Mouse (Mus musculus): Measurements from ENCODE around the gene Sf3b4.
"Not testable (repeated sequence)": the region's sequence is repeated elsewhere in the genome, so short reads cannot be mapped to it uniquely, and the experiment has no call there.

Gene Sf3b4

DNA sequence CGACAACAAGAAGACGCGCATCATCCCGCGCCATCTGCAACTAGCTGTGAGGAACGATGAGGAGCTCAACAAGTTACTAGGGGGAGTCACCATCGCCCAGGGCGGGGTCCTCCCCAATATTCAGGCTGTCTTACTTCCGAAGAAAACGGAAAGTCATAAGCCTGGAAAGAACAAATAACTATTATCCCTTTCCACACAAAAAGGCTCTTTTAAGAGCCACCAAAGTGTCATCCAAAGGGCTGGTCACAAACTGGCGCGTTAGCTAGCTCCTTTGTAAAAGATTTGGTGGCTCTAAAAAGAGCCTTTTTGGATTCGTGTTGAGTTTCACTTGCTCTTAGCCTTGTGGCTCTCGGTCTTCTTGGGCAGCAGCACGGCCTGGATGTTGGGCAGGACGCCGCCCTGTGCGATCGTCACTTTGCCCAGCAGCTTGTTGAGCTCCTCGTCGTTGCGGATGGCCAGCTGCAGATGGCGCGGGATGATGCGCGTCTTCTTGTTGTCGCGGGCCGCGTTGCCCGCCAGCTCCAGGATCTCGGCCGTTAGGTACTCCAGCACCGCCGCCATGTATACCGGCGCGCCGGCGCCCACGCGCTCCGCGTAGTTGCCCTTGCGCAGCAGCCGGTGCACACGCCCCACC lies 48.1 kb downstream of the Sf3b4 start:
- not testable (repeated sequence) for DNase-seq (ENCODE audit: low spot score in 2 of 2)

DNA sequence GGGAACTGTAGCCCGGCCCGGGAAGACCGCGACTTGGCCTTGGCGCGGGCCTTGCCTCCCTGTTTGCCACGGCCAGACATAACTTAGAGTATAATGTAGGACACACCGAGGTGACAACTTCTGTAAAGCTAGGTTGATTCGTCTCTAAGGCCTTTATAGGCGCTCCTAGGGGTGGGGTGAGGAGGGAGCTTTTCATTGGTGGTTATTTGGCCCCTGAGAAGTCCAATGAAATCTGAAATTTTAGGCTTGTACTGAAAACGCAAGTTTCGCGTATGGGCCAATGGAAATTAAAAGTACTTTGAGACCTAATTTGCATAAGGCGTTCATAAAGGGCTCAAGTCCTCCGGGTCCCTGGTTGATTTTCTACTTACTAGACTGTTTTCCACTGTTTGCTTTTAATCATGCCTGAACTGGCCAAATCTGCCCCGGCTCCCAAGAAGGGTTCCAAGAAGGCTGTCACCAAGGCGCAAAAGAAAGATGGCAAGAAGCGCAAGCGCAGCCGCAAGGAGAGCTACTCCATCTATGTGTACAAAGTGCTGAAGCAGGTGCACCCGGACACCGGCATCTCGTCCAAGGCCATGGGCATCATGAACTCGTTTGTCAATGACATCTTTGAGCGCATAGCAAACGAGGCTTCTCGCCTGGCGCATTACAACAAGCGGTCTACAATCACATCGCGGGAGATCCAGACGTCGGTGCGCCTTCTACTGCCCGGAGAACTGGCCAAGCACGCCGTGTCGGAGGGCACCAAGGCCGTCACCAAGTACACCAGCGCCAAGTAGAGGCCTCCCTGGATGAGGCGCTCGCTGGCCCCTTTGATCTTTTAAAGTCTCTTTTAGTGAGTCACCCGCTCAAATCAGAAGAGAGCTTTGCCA lies 48.9 kb downstream of the Sf3b4 start, which contains the start of the genes Hist2h2ac and Hist2h2be:
Hist2h2ac (minus strand) TSS at position 116 of the 875 bp plus-strand sequence.
Hist2h2be (plus strand) TSS at position 355 of the 875 bp plus-strand sequence.
- DNase-seq (ENCODE audit: low spot score in 2 of 2) = peak; percentile 75 to 76

DNA sequence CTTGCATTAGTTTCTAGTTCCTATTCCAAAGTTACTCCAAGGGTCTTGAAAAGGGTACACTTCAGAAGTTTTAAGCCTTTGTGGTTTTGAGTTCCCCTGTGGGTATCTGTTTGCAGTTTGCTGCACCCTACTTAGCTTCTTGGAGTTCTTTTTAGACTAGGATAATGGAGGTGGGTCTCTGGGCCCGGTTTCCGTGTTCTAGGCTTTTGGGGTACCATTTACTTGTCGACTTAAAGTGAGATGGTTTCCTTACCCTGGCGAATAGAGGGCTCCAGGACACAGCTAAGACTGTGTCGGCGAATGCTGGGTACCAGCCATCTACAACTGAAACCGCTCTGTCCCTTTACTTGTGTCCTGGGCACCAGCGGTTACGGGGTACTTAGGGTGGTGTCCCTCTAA lies 49.5 kb downstream of the Sf3b4 start:
- no peak for DNase-seq (ENCODE audit: low spot score in 2 of 2)

- no peak for DNase-seq (ENCODE audit: low spot score in 2 of 2)
Measured at GRCm38 (mm10) chr3:96222774-96223173, 50.6 kb downstream of the Sf3b4 start.

- no peak for DNase-seq (ENCODE audit: low spot score in 2 of 2)
Measured at GRCm38 (mm10) chr3:96225421-96225820, 53.3 kb downstream of the Sf3b4 start.
